In the genomic region with DNA sequence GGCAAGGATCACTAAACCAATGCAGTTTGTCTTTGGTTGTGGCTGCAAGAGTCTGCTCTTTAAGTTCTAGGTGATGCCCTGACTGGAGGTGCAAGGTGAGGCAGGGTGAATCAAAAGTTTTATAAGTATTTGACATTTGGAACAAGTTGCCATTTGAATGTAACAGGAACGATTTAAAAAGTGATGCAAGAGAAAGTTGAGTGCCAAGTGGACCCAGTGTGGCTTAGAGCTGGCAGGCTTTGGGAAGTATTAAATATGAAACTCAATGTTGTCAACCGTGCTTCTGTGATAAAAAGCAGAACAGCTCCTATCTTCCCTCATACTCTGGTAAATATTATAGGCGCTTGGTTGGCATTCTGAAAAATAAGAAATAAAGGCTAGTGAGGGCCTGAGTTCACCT, we compare ENCODE assay signal across 18 mouse cellular contexts.
"Had no signal": no experiment of that assay in that cellular context is flagged by ENCODE, and none has a peak within 500 bp of the region (broad histone marks: within the 10 kb centered on the region; RNA-seq: fewer than 3 reads in every experiment).

No protein-coding gene starts in this region.

- H3K9ac ChIP-seq: lung, embryonic 14.5 days; midbrain, embryonic 12.5 days; neural tube, embryonic 13.5 days; neural tube, embryonic 15.5 days had no signal

- ATAC-seq: midbrain, embryonic 16.5 days had no signal

- H3K27me3 ChIP-seq: midbrain, embryonic 12.5 days; neural tube, embryonic 13.5 days; neural tube, embryonic 15.5 days had no signal

- H3K27ac ChIP-seq: midbrain, embryonic 10.5 days; midbrain, embryonic 12.5 days; neural tube, embryonic 13.5 days; neural tube, embryonic 15.5 days had no signal

- DNase-seq: lung, embryonic 14.5 days; lung, postnatal 10 days; lung, postnatal 4 days; midbrain, embryonic 14.5 days; retina, postnatal 1 day; right cerebral cortex, adult 18-20 months; right cerebral cortex, postnatal 25 days; right cerebral cortex, postnatal 4 days; spleen, adult 18-20 months; thymus, adult 18-20 months; thymus, postnatal 14 days; thymus, postnatal 36 days had no signal

- H3K4me3 ChIP-seq: midbrain, embryonic 10.5 days; midbrain, embryonic 12.5 days; myocyte; neural tube, embryonic 13.5 days; neural tube, embryonic 15.5 days had no signal

- H3K4me1 ChIP-seq: midbrain, embryonic 10.5 days; midbrain, embryonic 12.5 days; neural tube, embryonic 13.5 days; neural tube, embryonic 15.5 days had no signal

- H3K4me2 ChIP-seq: lung, embryonic 14.5 days; midbrain, embryonic 12.5 days; neural tube, embryonic 13.5 days; neural tube, embryonic 15.5 days had no signal

- H3K9me3 ChIP-seq: midbrain, embryonic 10.5 days; midbrain, embryonic 12.5 days; neural tube, embryonic 13.5 days; neural tube, embryonic 15.5 days had no signal

- H3K36me3 ChIP-seq: midbrain, embryonic 10.5 days; midbrain, embryonic 12.5 days; neural tube, embryonic 13.5 days; neural tube, embryonic 15.5 days had no signal
